Mouse (Mus musculus): ENCODE measurements around the gene Fam208b. TPM values are rescaled to one million over a fixed set of nuclear protein-coding genes. Genes with fewer than 3 reads are reported as not detected.

Fam208b gene
- 11.4 and 12.3 TPM in 2 replicates for polyA plus RNA-seq (2015; fragmentation: Nextera tagmentation; extraction: Ambion mirVana)

GRCm38 (mm10) chr13:3610795-3611438 is at the start of gene Fam208b:
Fam208b (minus strand) TSS chr13:3611108.
- WGBS = under 1% methylated on average over 58 of the region's 58 CpGs

GRCm38 (mm10) chr13:3659163-3660160 is 48.6 kb upstream of the Fam208b start:
- Histone ChIP-seq H3K4me2 (no peak overlapping the region), H3K27ac (0 out of 2 replicates have a peak overlapping the region, but pooled peaks have one; percentile 3), H3K4me1 (no peaks in the 10 kb centered on the region), H3K4me3 (replicated peaks) (no peak overlapping the region), H3K9me3 (no peaks in the 10 kb centered on the region), H3K36me3 (no peaks in the 10 kb centered on the region), H3K9ac (no peak overlapping the region), H3K27me3 (replicated peaks) (no peaks in the 10 kb centered on the region)
- WGBS = 49% methylated on average over 16 of the region's 16 CpGs
- peak; percentile 43; the same call in 1 of the 2 replicates for ATAC-seq (ENCODE audit: insufficient read depth, low FRiP score, low read depth)

More at GRCm38 (mm10) chr13:3610795-3611438, at the start of gene Fam208b:
- Histone ChIP-seq H3K9me3 (no peaks in the 10 kb centered on the region), H3K27ac (peak within 1 kb of the TSS; percentile 94), H3K4me3 (replicated peaks) (peak within 1 kb of the TSS; percentile 99), H3K36me3 (no peaks in the 10 kb centered on the region), H3K4me2 (peak within 1 kb of the TSS; percentile 75), H3K27me3 (replicated peaks) (no peaks in the 10 kb centered on the region), H3K9ac (peak within 1 kb of the TSS; percentile 78), H3K4me1 (no peaks in the 10 kb centered on the region)
- ATAC-seq (ENCODE audit: insufficient read depth, low FRiP score, low read depth) = peak; percentile 100

DNA sequence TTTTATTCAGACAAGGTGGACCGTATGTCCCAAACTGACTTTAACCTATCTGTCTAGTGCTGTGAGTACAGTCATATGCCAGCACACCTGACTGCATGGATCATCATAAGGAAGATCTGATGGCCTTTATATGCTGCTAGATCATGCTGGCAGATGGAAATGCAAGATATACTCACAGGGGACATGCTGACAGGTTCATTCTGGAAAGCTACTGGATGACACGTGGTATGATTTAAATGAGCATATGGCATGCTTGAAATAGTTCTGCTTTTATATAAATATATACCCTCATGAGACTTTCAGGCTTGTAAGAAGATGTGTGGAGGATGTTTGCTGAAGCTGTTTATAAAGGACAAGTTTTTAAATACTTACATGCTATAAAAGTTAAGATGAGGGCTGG is 43.5 kb upstream of the Fam208b start:
- Histone ChIP-seq H3K9me3 (no peaks in the 10 kb centered on the region), H3K27me3 (replicated peaks) (no peaks in the 10 kb centered on the region), H3K9ac (no peak overlapping the region), H3K4me3 (replicated peaks) (no peak overlapping the region), H3K27ac (no peak overlapping the region), H3K4me1 (no peaks in the 10 kb centered on the region), H3K4me2 (no peak overlapping the region), H3K36me3 (peaks cover 4% of the 10 kb centered on the region; the same call in 1 of the 2 replicates)
- 82% methylated on average over 2 of the region's 2 CpGs for WGBS
- no peak for ATAC-seq (ENCODE audit: insufficient read depth, low FRiP score, low read depth)

GRCm38 (mm10) chr13:3650569-3650968 is 39.7 kb upstream of the Fam208b start:
- ATAC-seq (ENCODE audit: insufficient read depth, low FRiP score, low read depth) = no peak
- H3K27ac ChIP-seq = no peak overlapping the region
- no peaks in the 10 kb centered on the region for H3K27me3 ChIP-seq (replicated peaks)
- peaks cover 6% of the 10 kb centered on the region; the same call in 1 of the 2 replicates for H3K36me3 ChIP-seq
- no peaks in the 10 kb centered on the region for H3K9me3 ChIP-seq
- H3K4me1 ChIP-seq = no peaks in the 10 kb centered on the region
- no peak overlapping the region for H3K9ac ChIP-seq
- H3K4me3 ChIP-seq (replicated peaks) = no peak overlapping the region
- 89% methylated on average over 4 of the region's 4 CpGs for WGBS
- no peak overlapping the region for H3K4me2 ChIP-seq

DNA sequence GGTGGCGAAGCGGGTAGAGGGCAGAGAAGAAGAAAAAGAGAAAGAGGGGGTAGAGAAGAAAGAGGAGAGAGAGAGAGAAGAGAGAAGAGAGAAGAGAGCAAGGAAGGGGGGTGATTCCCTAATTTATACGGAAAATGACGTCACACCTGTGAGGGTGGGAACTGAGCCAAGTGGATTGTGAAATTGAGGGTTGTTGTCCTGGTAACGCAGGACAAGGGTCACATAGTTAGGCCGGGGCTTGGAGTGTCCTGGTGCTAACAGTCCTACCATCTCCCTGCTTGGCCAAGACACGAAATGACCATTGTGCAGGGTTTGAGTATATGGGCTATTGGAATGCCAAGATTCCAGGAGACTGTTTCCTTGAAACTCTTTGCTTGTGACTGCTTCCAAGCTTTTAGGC is 35.7 kb upstream of the Fam208b start:
- H3K9ac ChIP-seq = no peak overlapping the region
- WGBS = 80% methylated on average over 7 of the region's 7 CpGs
- 0 out of 2 replicates have a peak, but pooled peaks cover 6% of the 10 kb centered on the region for H3K4me1 ChIP-seq
- no peak overlapping the region for H3K4me2 ChIP-seq
- no peaks in the 10 kb centered on the region for H3K27me3 ChIP-seq (replicated peaks)
- no peaks in the 10 kb centered on the region for H3K9me3 ChIP-seq
- no peak for ATAC-seq (ENCODE audit: insufficient read depth, low FRiP score, low read depth)
- no peak overlapping the region for H3K4me3 ChIP-seq (replicated peaks)
- 0 out of 2 replicates have a peak overlapping the region, but pooled peaks have one; percentile 3 for H3K27ac ChIP-seq
- peaks cover 6% of the 10 kb centered on the region; the same call in 1 of the 2 replicates for H3K36me3 ChIP-seq

GRCm38 (mm10) chr13:3645919-3646318 is 35.0 kb upstream of the Fam208b start:
- ATAC-seq (ENCODE audit: insufficient read depth, low FRiP score, low read depth) = peak; percentile 54
- no peak overlapping the region for H3K4me3 ChIP-seq (replicated peaks)
- no peaks in the 10 kb centered on the region for H3K9me3 ChIP-seq
- no peak overlapping the region; the same call in 1 of the 2 replicates for H3K4me2 ChIP-seq
- no peaks in the 10 kb centered on the region for H3K27me3 ChIP-seq (replicated peaks)
- WGBS = 61% methylated on average over 3 of the region's 3 CpGs
- H3K9ac ChIP-seq = no peak overlapping the region
- peaks cover 6% of the 10 kb centered on the region; the same call in 1 of the 2 replicates for H3K36me3 ChIP-seq
- 0 out of 2 replicates have a peak, but pooled peaks cover 6% of the 10 kb centered on the region for H3K4me1 ChIP-seq
- H3K27ac ChIP-seq = peak overlapping the region; percentile 73

DNA sequence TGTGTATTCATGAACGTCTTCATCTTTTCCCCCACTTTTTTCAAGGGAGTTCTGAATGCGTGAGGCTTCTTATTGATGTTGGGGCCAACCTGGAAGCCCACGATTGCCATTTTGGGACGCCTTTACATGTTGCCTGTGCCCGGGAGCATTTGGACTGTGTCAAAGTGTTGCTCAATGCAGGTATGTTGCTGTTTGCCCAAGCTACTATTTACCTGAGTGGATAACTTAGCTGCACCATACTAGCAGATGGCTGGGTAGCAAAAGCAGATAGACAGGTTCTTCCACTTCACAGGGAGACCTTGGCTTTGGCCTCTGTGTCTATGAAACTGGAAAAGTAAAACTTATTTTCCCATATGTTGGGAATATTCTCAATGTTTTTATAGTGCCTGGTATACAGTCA is 34.0 kb upstream of the Fam208b start:
- no peaks in the 10 kb centered on the region for H3K9me3 ChIP-seq
- 75% methylated on average over 5 of the region's 5 CpGs for WGBS
- ATAC-seq (ENCODE audit: insufficient read depth, low FRiP score, low read depth) = peak; percentile 77
- no peak overlapping the region for H3K9ac ChIP-seq
- no peak overlapping the region for H3K4me3 ChIP-seq (replicated peaks)
- no peaks in the 10 kb centered on the region for H3K27me3 ChIP-seq (replicated peaks)
- peak overlapping the region; percentile 44 for H3K27ac ChIP-seq
- H3K4me1 ChIP-seq = 0 out of 2 replicates have a peak, but pooled peaks cover 6% of the 10 kb centered on the region
- peaks cover 6% of the 10 kb centered on the region; the same call in 1 of the 2 replicates for H3K36me3 ChIP-seq
- H3K4me2 ChIP-seq = 0 out of 2 replicates have a peak overlapping the region, but pooled peaks have one; percentile 3

DNA sequence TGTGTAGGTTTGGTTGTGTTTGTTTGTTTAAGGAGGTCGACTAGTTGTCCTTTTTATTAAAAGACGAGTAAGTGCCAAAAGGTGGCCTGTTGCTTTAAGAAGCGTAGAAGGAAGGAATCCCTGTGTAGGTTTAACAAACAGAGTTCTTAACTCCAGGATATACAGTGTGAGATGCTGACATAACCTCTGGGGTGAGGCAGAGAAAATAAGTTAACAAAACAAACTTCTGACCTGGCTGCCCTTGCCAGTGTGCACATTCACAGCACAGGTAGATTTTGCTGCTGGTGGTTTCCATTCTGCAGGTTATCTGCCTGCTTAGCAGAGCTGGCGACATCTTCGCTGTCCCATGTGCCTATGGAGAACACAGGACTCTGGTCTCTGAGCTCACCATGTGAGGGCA is 31.6 kb upstream of the Fam208b start:
- Histone ChIP-seq H3K36me3 (no peaks in the 10 kb centered on the region), H3K27me3 (replicated peaks) (no peaks in the 10 kb centered on the region), H3K4me2 (no peak overlapping the region), H3K9me3 (no peaks in the 10 kb centered on the region), H3K4me3 (replicated peaks) (no peak overlapping the region), H3K4me1 (0 out of 2 replicates have a peak, but pooled peaks cover 6% of the 10 kb centered on the region), H3K9ac (no peak overlapping the region), H3K27ac (peak overlapping the region; percentile 44; the same call in 1 of the 2 replicates)
- 73% methylated on average over 5 of the region's 5 CpGs for WGBS
- peak; percentile 63; the same call in 1 of the 2 replicates for ATAC-seq (ENCODE audit: insufficient read depth, low FRiP score, low read depth)

DNA sequence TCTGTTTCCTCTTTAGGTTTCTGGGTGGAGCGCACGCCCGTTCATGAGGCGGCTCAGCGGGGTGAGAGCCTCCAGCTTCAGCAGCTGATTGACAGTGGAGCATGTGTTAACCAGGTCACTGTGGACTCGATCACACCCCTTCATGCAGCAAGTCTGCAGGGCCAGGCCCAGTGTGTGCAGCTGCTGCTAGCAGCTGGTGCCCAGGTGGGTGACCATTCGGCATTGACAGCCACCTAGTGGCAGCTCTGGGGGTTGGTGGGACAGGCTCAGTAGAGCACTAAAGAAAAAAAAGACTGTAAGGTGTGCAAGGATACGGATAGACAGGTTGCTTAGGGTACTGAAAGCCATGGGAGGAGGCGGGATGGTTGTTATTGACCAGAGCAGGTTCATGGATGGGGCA is 31.1 kb upstream of the Fam208b start:
- no peaks in the 10 kb centered on the region for H3K27me3 ChIP-seq (replicated peaks)
- 0 out of 2 replicates have a peak, but pooled peaks cover 6% of the 10 kb centered on the region for H3K4me1 ChIP-seq
- H3K36me3 ChIP-seq = no peaks in the 10 kb centered on the region
- ATAC-seq (ENCODE audit: insufficient read depth, low FRiP score, low read depth) = peak; percentile 71
- H3K9me3 ChIP-seq = no peaks in the 10 kb centered on the region
- H3K9ac ChIP-seq = no peak overlapping the region
- H3K27ac ChIP-seq = peak overlapping the region; percentile 8; the same call in 1 of the 2 replicates
- H3K4me3 ChIP-seq (replicated peaks) = no peak overlapping the region
- H3K4me2 ChIP-seq = no peak overlapping the region
- WGBS = 68% methylated on average over 9 of the region's 9 CpGs

DNA sequence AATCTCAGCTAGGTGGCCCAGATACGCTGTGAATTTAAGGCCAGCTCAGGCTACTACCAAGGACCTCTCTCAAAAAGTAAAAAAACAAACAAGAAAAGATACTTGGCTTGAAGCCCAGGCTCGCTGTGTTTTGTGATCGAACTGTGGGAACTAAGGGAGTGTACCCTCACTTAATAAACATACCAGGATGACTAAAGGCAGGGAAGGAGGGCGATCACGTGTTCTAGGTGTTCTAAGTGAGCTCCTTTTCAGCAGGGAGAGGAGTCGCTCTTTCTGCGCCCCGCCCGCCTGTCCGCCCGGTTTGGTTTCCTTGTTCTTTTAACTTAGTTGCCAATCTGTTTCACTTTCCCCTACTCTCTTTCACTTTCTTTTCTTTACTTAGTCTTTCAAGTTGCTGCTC is 25.9 kb upstream of the Fam208b start:
- 0 out of 2 replicates have a peak overlapping the region, but pooled peaks have one; percentile 27 for H3K4me2 ChIP-seq

DNA sequence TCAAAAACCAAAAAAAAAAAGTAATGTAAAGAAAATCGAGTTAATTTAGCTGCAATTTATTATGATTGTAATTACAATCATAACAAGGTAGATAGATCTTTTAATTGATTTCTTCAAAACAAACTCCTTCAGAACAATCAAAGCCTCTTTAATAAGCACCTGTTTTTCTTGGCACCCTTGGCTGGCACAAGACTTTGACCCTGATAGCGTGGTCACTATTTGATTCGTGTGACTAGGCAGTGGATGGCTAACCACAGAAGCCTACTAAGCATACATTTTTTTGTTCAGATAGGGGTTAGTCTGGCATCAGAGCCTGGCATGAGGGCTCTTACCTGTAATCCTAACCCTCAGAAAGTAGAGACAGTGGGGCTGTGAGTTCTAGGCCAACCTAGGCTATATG is 24.2 kb upstream of the Fam208b start:
- 95% methylated on average over 3 of the region's 3 CpGs for WGBS
- Histone ChIP-seq H3K27me3 (replicated peaks) (no peaks in the 10 kb centered on the region), H3K9me3 (no peaks in the 10 kb centered on the region)

More for the DNA sequence above, 25.9 kb upstream of the Fam208b start:
- ATAC-seq (ENCODE audit: insufficient read depth, low FRiP score, low read depth) = peak; percentile 72
- Histone ChIP-seq H3K27me3 (replicated peaks) (no peaks in the 10 kb centered on the region), H3K9me3 (no peaks in the 10 kb centered on the region), H3K4me1 (0 out of 2 replicates have a peak, but pooled peaks cover 2% of the 10 kb centered on the region), H3K27ac (peak overlapping the region; percentile 57), H3K4me3 (replicated peaks) (no peak overlapping the region), H3K36me3 (no peaks in the 10 kb centered on the region), H3K9ac (no peak overlapping the region)
- WGBS = 38% methylated on average over 11 of the region's 11 CpGs

More for the DNA sequence above, 24.2 kb upstream of the Fam208b start:
- no peak overlapping the region for H3K9ac ChIP-seq
- no peak overlapping the region for H3K4me3 ChIP-seq (replicated peaks)
- H3K36me3 ChIP-seq = no peaks in the 10 kb centered on the region
- no peaks in the 10 kb centered on the region for H3K4me1 ChIP-seq
- H3K4me2 ChIP-seq = no peak overlapping the region
- H3K27ac ChIP-seq = no peak overlapping the region
- no peak for ATAC-seq (ENCODE audit: insufficient read depth, low FRiP score, low read depth)
